ENCODE assay signal across 12 mouse cellular contexts in genomic region chr8:125037081-125037480, GRCm38 (mm10). TPM values are rescaled to one million over a fixed set of nuclear protein-coding genes. Genes with fewer than 3 reads are reported as not detected.
DNase-seq lines count a peak whose midpoint lies in the region; ATAC-seq and TF ChIP-seq lines count a peak whose summit lies in the region.
"Had no signal": no experiment of that assay in that cellular context is flagged by ENCODE, and none has a peak within 500 bp of the region (broad histone marks: within the 10 kb centered on the region; RNA-seq: fewer than 3 reads in every experiment).

No protein-coding gene starts in this region.

- H3K4me3 ChIP-seq in heart, embryonic 14.5 days (ENCODE audit: control insufficient read depth in 1 of 2, insufficient read depth in 1 of 2, low read depth in 1 of 2, low read length in 2 of 2), result no peak overlapping the region
- no peak overlapping the region for H3K4me3 ChIP-seq in liver, embryonic 12.5 days
- H3K4me3 ChIP-seq in layer of hippocampus, adult 2 months, result no peak overlapping the region

- H3K9me3 ChIP-seq in heart, embryonic 14.5 days (ENCODE audit: control insufficient read depth, low read length), result no peaks in the 10 kb centered on the region
- no peaks in the 10 kb centered on the region for H3K9me3 ChIP-seq in liver, embryonic 12.5 days (replicated peaks)

- H3K4me2 ChIP-seq in heart, embryonic 14.5 days (ENCODE audit: low read length), result no peak overlapping the region
- H3K4me2 ChIP-seq in liver, embryonic 12.5 days, result no peak overlapping the region
- H3K4me2 ChIP-seq: hindbrain, embryonic 14.5 days had no signal

- H3K9ac ChIP-seq in heart, embryonic 14.5 days (ENCODE audit: low read length), result no peak overlapping the region
- H3K9ac ChIP-seq in liver, embryonic 12.5 days, result no peak overlapping the region
- H3K9ac ChIP-seq: hindbrain, embryonic 14.5 days had no signal

- TF ChIP-seq CTCF in layer of hippocampus, adult 2 months (conservative IDR thresholded peaks at IDR 0.05), result no peak

- peak overlapping the region; percentile 8 to 42; a peak in 1 of 4 replicates for H3K27ac ChIP-seq in heart, embryonic 14.5 days (replicated peaks in 1 of 2; ENCODE audit: control insufficient read depth in 1 of 2, insufficient read depth in 1 of 2, low read depth in 2 of 2, low read length in 2 of 2)
- peak overlapping the region; percentile 31 for H3K27ac ChIP-seq in liver, embryonic 12.5 days
- no peak overlapping the region for H3K27ac ChIP-seq in layer of hippocampus, adult 2 months
- H3K27ac ChIP-seq: hindbrain, embryonic 14.5 days had no signal

- 66% methylated on average over 7 of the region's 7 CpGs for WGBS in heart, embryonic 14.5 days
- 77% methylated on average over 7 of the region's 7 CpGs for WGBS in liver, embryonic 12.5 days (ENCODE audit: insufficient replicate concordance)

- peaks cover 65% of the 10 kb centered on the region for H3K36me3 ChIP-seq in heart, embryonic 14.5 days (ENCODE audit: control insufficient read depth, insufficient read depth, low read length)
- H3K36me3 ChIP-seq in liver, embryonic 12.5 days, result peaks cover 69% of the 10 kb centered on the region

- no peak for ATAC-seq in heart, embryonic 14.5 days (ENCODE audit: insufficient number of reproducible peaks, insufficient read depth, low FRiP score, low read depth)
- peak; percentile 46; the same call in 1 of the 2 replicates for ATAC-seq in liver, embryonic 12.5 days

- DNase-seq in adrenal gland, postnatal 10 days, result peak; percentile 34
- no peak for DNase-seq in adrenal gland, adult 18-20 months (ENCODE audit: low spot score in 2 of 2)
- peak; percentile 48 for DNase-seq in kidney, postnatal 14 days
- DNase-seq in kidney, adult 8-10 months, result no peak
- DNase-seq in urinary bladder, postnatal 4 days (ENCODE audit: low spot score in 2 of 2), result no peak
- no peak for DNase-seq in layer of hippocampus, adult 2 months (ENCODE audit: low spot score in 2 of 2)
- DNase-seq: cerebellum, adult 2 months; embryo, embryonic 11 days; lung, adult 18-20 months had no signal

- H3K27me3 ChIP-seq in heart, embryonic 14.5 days (ENCODE audit: control insufficient read depth, insufficient read depth, low read length), result no peaks in the 10 kb centered on the region
- no peaks in the 10 kb centered on the region for H3K27me3 ChIP-seq in liver, embryonic 12.5 days (replicated peaks)

- H3K4me1 ChIP-seq in heart, embryonic 14.5 days (ENCODE audit: control insufficient read depth in 2 of 2, insufficient read depth in 2 of 2, low read length in 2 of 2), result no peaks in the 10 kb centered on the region; a peak in 1 of 4 replicates
- peaks cover 16% of the 10 kb centered on the region; the same call in 1 of the 2 replicates for H3K4me1 ChIP-seq in liver, embryonic 12.5 days

RNA-seq across cellular contexts. Expression of gene Disc1, which starts 16.9 kb away (rescaled TPM):
- total RNA-seq in adrenal gland, postnatal 10 days (2021), result 1 to 10 TPM; 3.6 TPM
- total RNA-seq in adrenal gland, adult 18-20 months (2021), result 1 to 10 TPM; 1.3 to 2.3 TPM
- polyA plus RNA-seq in heart, embryonic 14.5 days (2014; fragmentation: Nextera tagmentation; extraction: Ambion mirVana), result 2.0 and 4.2 TPM in 2 replicates
- 0.56 and 0.92 TPM in 2 replicates for polyA plus RNA-seq in liver, embryonic 12.5 days (2016; fragmentation: Nextera tagmentation; extraction: Ambion mirVana)
- total RNA-seq in layer of hippocampus, adult 2 months (2021), result 1 to 10 TPM; 5.6 to 6.1 TPM

RNA-seq across cellular contexts. Expression of gene Tsnax, which starts 24.3 kb away (rescaled TPM):
- 10 to 100 TPM; 71.1 to 80.4 TPM for total RNA-seq in adrenal gland, postnatal 10 days (2021)
- total RNA-seq in adrenal gland, adult 18-20 months (2021), result 10 to 100 TPM; 68.4 to 87.7 TPM
- 92.4 and 97.7 TPM in 2 replicates for polyA plus RNA-seq in heart, embryonic 14.5 days (2014; fragmentation: Nextera tagmentation; extraction: Ambion mirVana)
- 71.4 TPM in 2 replicates for polyA plus RNA-seq in liver, embryonic 12.5 days (2016; fragmentation: Nextera tagmentation; extraction: Ambion mirVana)
- total RNA-seq in layer of hippocampus, adult 2 months (2021), result 100 to 1,000 TPM; 150 to 154 TPM

Comparison
In these comparisons a context has a peak if more than half of its experiments do, and no peak if none do; other contexts are left out.
1. DNase-seq: peak in adrenal gland, postnatal 10 days (single experiment) and kidney, postnatal 14 days (single experiment); none in adrenal gland, adult 18-20 months (0 of 2), kidney, adult 8-10 months (0 of 2), urinary bladder, postnatal 4 days (0 of 2) and layer of hippocampus, adult 2 months (0 of 2).